Mouse (Mus musculus) stomach, postnatal 0 days (tissue): Measurements from ENCODE around the gene Mmp24.

Experiments
- CTCF ChIP-seq: IDR thresholded peaks from 2 replicates; pipeline ENCODE4 v1.5.1; 2016; ENCODE audit warnings: antibody characterized with exemption, low read depth, mild to moderate bottlenecking, moderate library complexity
- EP300 ChIP-seq: optimal IDR thresholded peaks from 2 replicates; pipeline ENCODE3; 2016; ENCODE audit warnings: antibody characterized with exemption

- TF ChIP-seq EP300 (no peak), CTCF (no peak)
These were observed 71.8 kb downstream of the Mmp24 start for GRCm38 (mm10) chr2:155846930-155847329.
